Mouse (Mus musculus): Measurements from ENCODE around the gene Sumf2.
A peak's percentile ranks its signal among the peaks of the same experiment; 100 is the strongest.

- TF ChIP-seq POLR2AphosphoS2 (IDR thresholded peaks at IDR 0.05; ENCODE audit: low read length) (peak; percentile 95), CTCF (IDR thresholded peaks at IDR 0.05 in 2 of 3, conservative IDR thresholded peaks at IDR 0.05 in 1 of 3; ENCODE audit: control insufficient read depth in 1 of 3, insufficient read depth in 1 of 3, low read depth in 2 of 3, low read length in 3 of 3, poor library complexity in 1 of 3, severe bottlenecking in 1 of 3) (no peak), GABPA (IDR thresholded peaks at IDR 0.05; ENCODE audit: low read depth, low read length) (no peak), MEF2A (IDR thresholded peaks at IDR 0.05; ENCODE audit: extremely low read depth, insufficient replicate concordance, low read depth, low read length, poor library complexity, severe bottlenecking) (no peak), E2F4 (IDR thresholded peaks at IDR 0.05; ENCODE audit: borderline replicate concordance, low read depth, low read length) (no peak), NRF1 (IDR thresholded peaks at IDR 0.05; ENCODE audit: insufficient read depth, low read depth, low read length, poor library complexity, severe bottlenecking) (no peak), MXI1 (IDR thresholded peaks at IDR 0.05; ENCODE audit: low read depth, low read length) (peak; percentile 60), GATA1 (IDR thresholded peaks at IDR 0.05; ENCODE audit: low read depth, low read length) (peak; percentile 37; the same call in 1 of the 2 replicates), EP300 (IDR thresholded peaks at IDR 0.05; ENCODE audit: low read depth in 1 of 2, low read length in 2 of 2) (no peak), ZNF384 (IDR thresholded peaks at IDR 0.05; ENCODE audit: low read depth, low read length) (0 out of 2 replicates have a peak, but pooled peaks have one; percentile 37)
Observed at GRCm38 (mm10) chr5:129886911-129887636, 40.3 kb downstream of the Sumf2 start, which contains the start of gene Chchd2.
